Mouse (Mus musculus) retina, adult 2 months (tissue): ENCODE results near the gene Cyp2j8.
"Not testable (repeated sequence)": the region's sequence is repeated elsewhere in the genome, so short reads cannot be mapped to it uniquely, and the experiment has no call there.

ENCODE experiments used
- DNase-seq: peaks from one replicate; pipeline ENCODE4 v3.0.0-alpha.2; 2012; ENCODE audit warnings: low read depth, low spot score

The Cyp2j8 gene

GRCm38 (mm10) chr4:96507286-96507685, at the start of gene Cyp2j8:
Gene Cyp2j8, minus strand, starts transcription at chr4:96507386.
- no peak for DNase-seq

DNA sequence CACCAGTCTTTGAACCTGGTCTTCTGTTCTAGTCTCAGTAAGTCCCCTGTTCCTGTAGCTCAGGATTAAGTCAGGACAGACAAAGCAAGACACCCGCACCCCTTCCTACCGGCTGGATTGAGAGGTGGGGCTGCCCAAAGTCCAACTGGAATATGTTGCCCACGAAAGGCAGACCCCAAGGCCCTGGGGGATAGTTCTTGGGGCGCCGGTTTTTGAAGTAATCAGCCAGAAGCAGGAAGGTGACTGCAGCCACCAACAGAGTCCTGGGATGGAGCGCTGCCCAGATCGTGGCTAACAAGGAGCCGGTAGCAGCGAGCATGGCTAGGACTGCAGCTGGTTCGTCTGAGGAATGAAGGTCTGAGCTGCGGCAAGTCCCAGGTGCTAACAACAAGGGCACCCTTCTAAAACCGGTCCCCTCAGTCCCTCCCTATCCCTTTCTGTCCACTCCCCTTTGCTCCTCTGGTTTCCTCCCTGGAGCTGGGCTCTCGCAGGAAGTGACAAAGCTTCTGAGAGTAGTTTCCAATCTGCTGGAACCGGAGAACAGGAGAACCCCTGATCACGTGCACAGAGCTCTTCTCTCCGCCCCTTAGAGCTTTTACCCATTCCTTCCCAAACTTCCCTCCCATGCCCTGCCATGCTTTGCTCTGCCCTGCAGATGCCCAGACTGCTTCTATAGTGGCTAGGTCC, 46.1 kb upstream of the Cyp2j8 start, which contains the start of gene Cyp2j6:
Cyp2j6 (minus strand) TSS at position 529 of the 687 bp plus-strand sequence.
- no peak for DNase-seq

DNA sequence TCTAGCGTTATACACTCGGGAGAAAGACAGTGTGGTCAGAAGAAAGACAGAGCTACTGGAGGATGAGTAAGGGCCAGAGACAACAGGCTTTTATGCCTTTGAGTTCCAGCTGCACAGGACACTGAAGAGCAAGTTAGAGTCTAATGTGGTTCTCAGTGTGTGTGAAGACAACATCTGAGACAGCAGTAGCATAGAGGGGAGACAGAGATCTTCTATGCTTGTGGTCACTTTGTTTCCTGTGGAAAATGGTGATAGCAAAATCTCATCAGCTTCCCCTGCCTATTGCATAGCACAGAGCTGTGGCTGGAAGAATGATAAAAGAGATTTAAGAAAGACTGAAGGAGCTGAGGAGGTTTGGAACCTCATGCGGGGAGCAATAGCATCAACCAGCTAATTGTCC, 44.4 kb upstream of the Cyp2j8 start:
- no peak for DNase-seq

GRCm38 (mm10) chr4:96545976-96546375, 38.8 kb upstream of the Cyp2j8 start:
- no peak for DNase-seq

- no peak for DNase-seq
These were observed 18.6 kb upstream of the Cyp2j8 start for GRCm38 (mm10) chr4:96525772-96526171.

- DNase-seq: no peak
These were observed 15.1 kb upstream of the Cyp2j8 start for GRCm38 (mm10) chr4:96522256-96522655.

- DNase-seq: no peak
These were observed 2.9 kb upstream of the Cyp2j8 start for GRCm38 (mm10) chr4:96510083-96510482.

GRCm38 (mm10) chr4:96463311-96464060, 43.7 kb downstream of the Cyp2j8 start:
- DNase-seq: not testable (repeated sequence)
